Mouse (Mus musculus) megakaryocyte, embryonic 14.5 days (primary cell): Measurements from ENCODE around the gene Sag. TPM values are rescaled to one million over a fixed set of nuclear protein-coding genes. Genes with fewer than 3 reads are reported as not detected.

Source experiments
- H3K27me3 ChIP-seq: replicated peaks from 2 replicates; pipeline ENCODE3; 2012; ENCODE audit warnings: inconsistent platforms
- H3K36me3 ChIP-seq: replicated peaks from 2 replicates; pipeline ENCODE3; 2012; ENCODE audit warnings: low read length, inconsistent platforms, mixed read lengths
- H3K4me1 ChIP-seq: 2 replicates; pipeline ENCODE4 v1.6.1; 2012; ENCODE audit warnings: inconsistent platforms
- H3K4me3 ChIP-seq: replicated peaks from 2 replicates; pipeline ENCODE3; 2012; ENCODE audit warnings: moderate library complexity, mild to moderate bottlenecking, inconsistent platforms
- H3K9me3 ChIP-seq: 2 replicates; pipeline ENCODE4 v1.6.1; 2012; ENCODE audit warnings: inconsistent platforms
- FLI1 ChIP-seq: IDR thresholded peaks from 2 replicates; pipeline ENCODE4 v1.6.1; 2012; ENCODE audit warnings: low read length, inconsistent platforms, mixed read lengths
- GATA1 ChIP-seq: IDR thresholded peaks from 3 replicates; pipeline ENCODE4 v1.6.1; 2012; ENCODE audit warnings: mixed read lengths, low read length, inconsistent platforms, borderline replicate concordance
- polyA plus RNA-seq: library from polyadenylated mRNA; stranded (reverse); fragments of >175 nt; gene quantifications from 2 replicates; pipeline ENCODE4 v1.2.3, GENCODE M21; 2012; ENCODE audit warnings: low replicate concordance; ENCODE audit not compliant: insufficient read depth

Gene Sag
- polyA plus RNA-seq, 1 experiment, result not detected

DNA sequence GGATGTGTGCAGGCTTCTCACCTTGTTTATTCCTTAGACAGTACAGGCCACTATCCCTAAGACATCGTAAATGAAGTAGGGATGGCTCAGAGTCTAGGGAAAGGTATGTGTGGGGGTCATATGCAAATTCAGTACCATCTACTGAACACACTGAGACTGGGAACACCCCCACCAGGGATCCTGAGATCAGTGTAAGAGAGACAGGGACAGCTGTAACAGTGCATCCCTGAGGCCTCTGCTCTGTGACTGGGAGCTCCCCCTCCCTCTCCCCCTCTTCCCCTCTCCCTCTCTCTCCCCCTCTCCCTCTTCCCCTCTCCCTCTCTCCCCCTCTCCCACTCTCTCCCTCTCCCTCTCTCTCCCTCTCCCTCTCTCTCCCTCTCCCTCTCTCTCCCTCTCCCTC is 33.0 kb downstream of the Sag start:
- Histone ChIP-seq H3K4me1 (peaks cover 18% of the 10 kb centered on the region), H3K9me3 (no peaks in the 10 kb centered on the region; the same call in 1 of the 2 replicates), H3K36me3 (peaks cover 30% of the 10 kb centered on the region), H3K27me3 (peaks cover 9% of the 10 kb centered on the region), H3K4me3 (no peak overlapping the region)
- TF ChIP-seq GATA1, result no peak
- TF ChIP-seq FLI1, result no peak

DNA sequence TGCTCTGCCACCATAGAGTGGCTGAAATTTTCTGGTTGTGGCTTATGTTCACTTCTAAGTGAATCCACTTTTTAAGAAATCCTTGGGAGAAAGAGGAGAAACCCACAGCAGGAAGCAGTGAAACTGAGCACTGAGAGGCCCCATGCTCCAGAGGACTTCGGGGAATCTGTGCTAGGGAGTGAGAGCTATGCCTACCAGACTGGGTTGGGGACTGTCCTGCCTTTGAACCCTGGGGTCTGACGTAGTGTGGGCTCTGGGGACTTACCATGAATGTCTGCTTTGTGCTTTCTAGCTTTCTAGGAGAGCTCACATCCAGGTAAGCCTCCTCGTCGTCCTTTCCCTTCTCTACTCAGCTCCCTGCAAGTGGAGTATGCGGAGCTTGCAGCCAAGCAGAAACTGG is 33.5 kb downstream of the Sag start:
- Histone ChIP-seq H3K9me3 (no peaks in the 10 kb centered on the region; the same call in 1 of the 2 replicates), H3K4me1 (peaks cover 18% of the 10 kb centered on the region), H3K36me3 (peaks cover 24% of the 10 kb centered on the region), H3K27me3 (peaks cover 9% of the 10 kb centered on the region), H3K4me3 (no peak overlapping the region)
- no peak for TF ChIP-seq GATA1
- no peak for TF ChIP-seq FLI1

GRCm38 (mm10) chr1:87840411-87841208 is 37.1 kb downstream of the Sag start:
- H3K36me3 ChIP-seq, result peaks cover 12% of the 10 kb centered on the region
- no peak for TF ChIP-seq GATA1
- no peak for TF ChIP-seq FLI1
- no peak overlapping the region for H3K4me3 ChIP-seq

DNA sequence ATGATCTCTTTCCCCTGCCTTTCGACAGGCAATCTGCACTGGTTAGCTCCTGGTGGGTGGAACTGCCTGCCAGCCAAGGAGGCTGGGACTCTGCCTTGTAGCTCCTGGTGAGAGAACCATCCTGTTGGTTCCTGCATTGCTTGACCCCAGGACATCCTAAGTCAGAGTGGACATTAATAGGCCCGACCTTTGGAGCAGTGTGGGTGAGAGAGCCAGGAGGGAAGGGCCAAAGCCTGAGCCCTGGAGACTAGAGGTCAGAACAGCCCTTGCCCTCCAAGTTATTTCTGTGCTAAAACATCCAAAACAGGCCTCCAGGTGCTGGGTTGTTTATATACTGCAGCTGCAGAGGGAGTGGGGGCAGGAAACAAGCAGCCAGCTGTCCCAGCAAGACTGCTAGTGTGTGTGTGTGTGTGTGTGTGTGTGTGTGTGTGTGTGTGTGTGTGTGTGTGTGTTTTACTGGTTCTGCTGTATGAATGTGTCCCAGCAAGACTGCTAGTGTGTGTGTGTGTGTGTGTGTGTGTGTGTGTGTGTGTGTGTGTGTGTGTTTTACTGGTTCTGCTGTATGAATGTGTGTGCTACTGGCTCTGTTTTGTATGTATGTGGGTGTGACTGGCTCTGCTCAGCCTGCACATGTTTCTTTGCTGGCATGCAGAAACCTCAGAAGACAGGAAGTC is 43.5 kb downstream of the Sag start:
- Histone ChIP-seq H3K27me3 (no peaks in the 10 kb centered on the region), H3K36me3 (peaks cover 20% of the 10 kb centered on the region), H3K4me3 (no peak overlapping the region), H3K4me1 (peaks cover 55% of the 10 kb centered on the region), H3K9me3 (peaks cover 10% of the 10 kb centered on the region; the same call in 1 of the 2 replicates)
- no peak for TF ChIP-seq FLI1
- no peak for TF ChIP-seq GATA1

More at GRCm38 (mm10) chr1:87840411-87841208, 37.1 kb downstream of the Sag start:
- peaks cover 9% of the 10 kb centered on the region for H3K27me3 ChIP-seq
- peaks cover under 1% of the 10 kb centered on the region; the same call in 1 of the 2 replicates for H3K9me3 ChIP-seq
- H3K4me1 ChIP-seq, result peaks cover 18% of the 10 kb centered on the region

DNA sequence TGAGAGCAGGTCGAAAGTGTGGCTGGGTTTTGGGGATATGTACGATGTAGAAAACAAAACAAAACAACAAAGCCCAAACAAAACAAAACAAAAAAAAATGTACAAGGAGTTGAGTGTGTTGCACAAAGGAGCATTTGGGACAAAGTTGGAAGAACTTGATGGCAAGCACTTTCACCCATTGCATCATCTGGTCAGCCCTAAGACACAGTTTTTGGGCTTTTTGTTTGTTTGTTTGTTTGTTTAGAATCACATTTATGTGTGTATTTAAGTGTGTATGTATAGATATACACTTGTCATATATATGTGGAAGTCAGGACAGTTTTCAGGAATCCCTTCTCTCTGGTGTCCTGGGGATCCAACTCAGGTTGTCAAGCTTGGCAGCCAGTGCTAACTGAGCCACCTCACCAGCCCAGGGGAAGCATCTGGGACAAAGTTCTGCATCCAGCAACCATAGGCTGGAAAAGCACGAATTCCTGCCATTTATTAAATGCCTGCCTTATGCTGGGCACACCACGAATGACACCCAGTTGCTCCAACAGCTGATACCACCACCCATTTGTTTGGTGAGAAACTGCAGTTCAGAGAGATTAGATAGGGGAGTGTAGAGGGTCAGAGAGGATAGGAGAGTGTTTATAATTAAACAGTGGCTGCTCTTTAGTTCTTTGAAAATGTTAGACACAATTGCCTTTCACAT is 44.1 kb downstream of the Sag start:
- no peak overlapping the region for H3K4me3 ChIP-seq
- no peak for TF ChIP-seq FLI1
- TF ChIP-seq GATA1, result no peak
- H3K4me1 ChIP-seq, result peaks cover 62% of the 10 kb centered on the region
- H3K36me3 ChIP-seq, result peaks cover 20% of the 10 kb centered on the region
- H3K27me3 ChIP-seq, result no peaks in the 10 kb centered on the region
- peaks cover 10% of the 10 kb centered on the region; the same call in 1 of the 2 replicates for H3K9me3 ChIP-seq

DNA sequence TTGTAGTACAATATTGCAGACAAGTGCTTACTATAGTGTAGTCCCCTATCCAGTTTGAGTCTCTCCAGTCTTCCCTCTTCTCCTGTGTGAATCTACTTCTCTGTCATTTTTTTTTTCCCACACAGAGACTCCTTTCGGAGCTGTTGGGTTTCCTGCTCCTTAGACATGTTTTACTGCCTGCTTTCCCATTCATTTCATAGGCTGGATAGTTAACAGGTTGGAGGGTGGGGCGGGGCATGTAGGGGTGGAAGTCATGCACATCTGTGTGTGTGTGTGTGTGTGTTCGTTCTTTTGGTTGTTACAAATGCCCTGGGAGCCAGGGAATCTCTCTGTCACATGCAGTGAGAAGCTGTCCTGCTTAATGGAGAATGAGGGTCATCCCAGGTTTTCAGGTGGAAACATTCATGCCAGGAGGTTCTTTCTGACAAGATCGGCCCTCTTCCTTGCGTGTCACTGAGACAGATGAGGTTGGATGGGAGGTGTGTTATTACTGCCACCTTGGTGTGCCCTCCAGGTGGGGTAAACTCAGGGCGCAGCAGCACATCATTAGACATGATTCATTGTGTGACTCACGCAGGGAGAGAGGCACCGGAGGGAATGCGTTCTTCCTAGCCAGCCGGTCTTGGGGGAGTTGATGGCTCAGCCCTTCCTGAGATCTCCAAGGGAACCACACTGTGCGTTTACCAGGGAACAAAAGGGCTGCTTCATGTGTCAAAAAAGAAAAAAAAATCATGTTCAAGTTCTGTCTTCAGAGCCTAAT is 44.9 kb downstream of the Sag start:
- TF ChIP-seq FLI1 (no peak), GATA1 (no peak)
- peaks cover 10% of the 10 kb centered on the region; the same call in 1 of the 2 replicates for H3K9me3 ChIP-seq
- peaks cover 20% of the 10 kb centered on the region for H3K36me3 ChIP-seq
- no peaks in the 10 kb centered on the region for H3K27me3 ChIP-seq
- H3K4me3 ChIP-seq, result no peak overlapping the region
- peaks cover 65% of the 10 kb centered on the region for H3K4me1 ChIP-seq

DNA sequence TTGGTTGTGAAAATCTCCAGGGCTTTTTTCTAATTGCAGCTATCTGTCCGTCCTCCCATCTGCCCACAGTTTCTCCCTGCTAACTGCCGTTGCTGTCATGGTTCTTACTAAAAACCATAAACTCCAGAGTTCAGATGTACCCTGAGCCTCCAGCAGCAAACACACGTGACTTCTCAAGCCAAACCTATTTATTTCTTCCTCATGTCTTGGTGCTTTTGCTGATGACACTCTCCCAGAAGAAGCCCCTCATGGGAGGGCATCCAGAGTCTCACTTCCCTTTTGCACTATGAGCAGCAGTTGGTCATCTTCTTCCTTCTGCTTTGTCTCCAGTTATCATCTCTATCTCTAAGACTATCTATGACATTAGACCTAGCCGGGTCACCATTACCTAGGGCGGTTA is 45.8 kb downstream of the Sag start:
- Histone ChIP-seq H3K36me3 (peaks cover 20% of the 10 kb centered on the region), H3K27me3 (no peaks in the 10 kb centered on the region), H3K4me3 (no peak overlapping the region), H3K9me3 (peaks cover 10% of the 10 kb centered on the region; the same call in 1 of the 2 replicates), H3K4me1 (peaks cover 65% of the 10 kb centered on the region)
- no peak for TF ChIP-seq FLI1
- TF ChIP-seq GATA1, result no peak

DNA sequence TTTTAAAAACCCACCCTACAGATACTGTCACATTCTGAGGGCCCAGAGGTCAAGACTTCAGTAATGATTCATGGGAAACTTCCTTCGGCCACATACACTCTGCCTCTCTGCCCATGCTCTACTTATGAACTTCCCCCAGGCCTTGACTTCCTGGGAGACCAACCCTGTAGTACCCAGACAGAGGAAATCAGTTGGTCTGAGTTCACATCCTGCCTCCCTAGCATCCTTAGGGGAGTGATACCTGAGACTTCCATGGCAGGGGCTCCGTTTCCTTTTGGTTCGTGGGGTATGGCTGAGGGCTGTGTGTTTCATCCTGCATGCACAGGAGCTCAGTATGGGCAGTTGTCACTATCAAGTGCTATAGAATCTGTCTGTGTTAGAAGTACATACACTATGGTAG is 47.9 kb downstream of the Sag start:
- peaks cover 3% of the 10 kb centered on the region; the same call in 1 of the 2 replicates for H3K9me3 ChIP-seq
- peaks cover 81% of the 10 kb centered on the region for H3K4me1 ChIP-seq
- TF ChIP-seq FLI1, result no peak
- TF ChIP-seq GATA1, result no peak
- H3K27me3 ChIP-seq, result no peaks in the 10 kb centered on the region
- H3K36me3 ChIP-seq, result peaks cover 8% of the 10 kb centered on the region
- no peak overlapping the region for H3K4me3 ChIP-seq
